Mouse (Mus musculus): ENCODE results near the gene Gm5678.

DNA sequence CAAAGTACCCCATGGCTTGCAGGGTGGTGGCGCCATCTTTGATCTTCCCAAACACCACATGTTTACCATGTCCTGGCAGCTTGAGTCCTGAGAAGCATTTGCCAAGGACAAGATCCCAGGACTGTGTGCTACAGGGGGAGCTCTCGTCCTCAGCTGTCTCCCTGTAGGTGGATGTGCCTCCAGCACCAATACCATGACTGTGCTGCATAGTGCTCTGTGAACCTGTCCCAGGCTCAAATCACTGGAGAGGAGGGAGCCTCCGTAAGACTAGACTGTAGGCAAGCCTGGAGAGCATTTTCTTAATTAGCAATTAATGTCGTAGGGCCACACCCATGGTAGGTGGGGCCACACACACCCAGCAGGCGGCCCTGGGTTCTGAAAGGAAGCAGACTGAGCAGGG, 48.5 kb downstream of the Gm5678 start:
- TF ChIP-seq CTCF (IDR thresholded peaks at IDR 0.05; ENCODE audit: low read depth) (no peak), EP300 (optimal IDR thresholded peaks at IDR 0.05) (no peak)
